Mouse (Mus musculus) midbrain, embryonic 15.5 days (tissue): ENCODE measurements around the gene Krtap9-3. TPM values are rescaled to one million over a fixed set of nuclear protein-coding genes. Genes with fewer than 3 reads are reported as not detected.
"Not testable (repeated sequence)": the region's sequence is repeated elsewhere in the genome, so short reads cannot be mapped to it uniquely, and the experiment has no call there.

Experiments
- ATAC-seq: fragments of 200-750 bp; cut with Nextera tagmentation; replicated peaks from 2 replicates; pipeline ENCODE4 v1.8.0; 2017; ENCODE audit warnings: moderate TSS enrichment
- H3K27ac ChIP-seq: fragments of 300-500 bp; sonication (generic); 2 replicates; pipeline ENCODE4 v1.5.1; 2015; ENCODE audit warnings: mild to moderate bottlenecking, inconsistent platforms
- H3K27me3 ChIP-seq: fragments of 300-500 bp; sonication (generic); replicated peaks from 2 replicates; pipeline ENCODE4 v1.6.1; 2015; ENCODE audit warnings: inconsistent platforms
- H3K36me3 ChIP-seq: fragments of 300-500 bp; sonication (generic); replicated peaks from 2 replicates; pipeline ENCODE4 v1.6.1; 2015; ENCODE audit warnings: inconsistent platforms
- H3K4me1 ChIP-seq: fragments of 300-500 bp; sonication (generic); 2 replicates; pipeline ENCODE4 v1.6.1; 2015; ENCODE audit warnings: inconsistent platforms
- H3K4me2 ChIP-seq: fragments of 300-500 bp; sonication (generic); 2 replicates; pipeline ENCODE4 v1.6.1; 2015; ENCODE audit warnings: inconsistent platforms, mild to moderate bottlenecking, moderate library complexity
- H3K4me3 ChIP-seq: fragments of 300-500 bp; sonication (generic); 2 replicates; pipeline ENCODE4 v1.5.1; 2015; ENCODE audit warnings: mild to moderate bottlenecking, inconsistent platforms
- H3K9ac ChIP-seq: fragments of 300-500 bp; sonication (generic); 2 replicates; pipeline ENCODE4 v1.6.1; 2015; ENCODE audit warnings: mild to moderate bottlenecking, inconsistent platforms
- H3K9me3 ChIP-seq: fragments of 300-500 bp; sonication (generic); 2 replicates; pipeline ENCODE4 v1.6.1; 2016; ENCODE audit warnings: inconsistent platforms
- WGBS: fragments of 180-500 bp; shearing (Covaris S2); methylation state at CpG from one replicate; pipeline ENCODE4 v1.1.7; 2015; ENCODE audit warnings: mixed read lengths; 5-methylcytosine and 5-hydroxymethylcytosine counted together
- polyA plus RNA-seq: library from polyadenylated mRNA; unstranded; fragments of >200 nt; fragmentation: Nextera tagmentation; extraction: Ambion mirVana; gene quantifications from 2 replicates; pipeline ENCODE4 v1.2.1, GENCODE M21; 2015

The Krtap9-3 gene
- polyA plus RNA-seq, 1 experiment from 2014 or later, result not detected

- H3K9me3 ChIP-seq, result no peaks in the 10 kb centered on the region
- no peak overlapping the region for H3K9ac ChIP-seq
- H3K27me3 ChIP-seq, result no peaks in the 10 kb centered on the region
- H3K36me3 ChIP-seq, result no peaks in the 10 kb centered on the region
- H3K4me2 ChIP-seq, result no peak overlapping the region
- WGBS, result 73% methylated on average over 1 of the region's 1 CpGs
- H3K4me1 ChIP-seq, result no peaks in the 10 kb centered on the region
- no peak for ATAC-seq
- H3K4me3 ChIP-seq, result no peak overlapping the region
- H3K27ac ChIP-seq, result no peak overlapping the region
Measured at GRCm38 (mm10) chr11:99609126-99609525, 11.2 kb upstream of the Krtap9-3 start.

DNA sequence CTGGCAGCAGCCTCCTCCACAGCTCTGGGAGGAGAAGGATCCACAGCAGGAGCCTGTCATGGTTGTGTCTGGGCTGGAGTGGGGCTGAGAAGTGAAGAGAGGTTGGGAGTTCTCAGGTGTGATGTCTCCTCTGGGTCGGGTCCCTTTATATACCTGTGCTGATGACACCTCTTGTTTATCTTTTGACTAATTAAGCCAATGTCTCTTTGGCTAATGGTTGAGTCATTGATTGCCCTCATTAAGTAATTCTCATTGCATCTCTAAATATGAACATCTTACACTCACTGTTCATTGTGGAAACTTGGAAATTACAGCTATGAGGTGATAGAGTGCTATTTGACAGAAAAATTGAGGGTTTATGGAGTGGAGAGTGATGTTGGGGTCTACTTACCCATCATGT is 5.3 kb upstream of the Krtap9-3 start, which contains the start of gene Gm11938:
Gene Gm11938, minus strand, starts transcription at position 101 of the 400 bp plus-strand sequence.
- H3K4me3 ChIP-seq, H3K4me1 ChIP-seq, H3K9ac ChIP-seq, H3K36me3 ChIP-seq, H3K9me3 ChIP-seq, H3K27me3 ChIP-seq, H3K4me2 ChIP-seq, ATAC-seq, H3K27ac ChIP-seq: not testable (repeated sequence)
- 78% methylated on average over 1 of the region's 1 CpGs for WGBS

DNA sequence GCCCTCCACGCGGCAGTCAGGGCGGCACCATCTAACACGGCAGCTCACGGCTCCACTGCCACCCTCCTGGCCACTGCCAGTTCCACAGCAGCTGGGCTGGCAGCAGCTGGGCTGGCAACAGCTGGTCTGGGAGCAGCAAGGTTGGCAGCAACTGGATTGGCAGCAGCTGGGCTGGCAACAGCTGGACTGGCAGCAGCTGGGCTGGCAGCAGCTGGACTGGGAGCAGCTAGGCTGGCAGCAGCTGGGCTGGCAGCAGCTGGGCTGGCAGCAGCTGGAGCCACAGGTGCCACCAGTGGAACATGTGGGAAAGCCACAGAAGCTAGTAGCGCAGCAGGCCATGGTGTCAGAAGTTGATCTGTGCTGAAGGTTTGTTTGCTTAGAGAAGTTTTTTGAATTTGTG is 6.9 kb downstream of the Krtap9-3 start, which contains the start of gene Krtap1-3:
Gene Krtap1-3, minus strand, starts transcription at position 359 of the 400 bp plus-strand sequence.
- Histone ChIP-seq H3K27ac (no peak within 1 kb of the TSS), H3K27me3 (no peaks in the 10 kb centered on the region), H3K4me1 (no peaks in the 10 kb centered on the region), H3K4me3 (no peak within 1 kb of the TSS), H3K9me3 (no peaks in the 10 kb centered on the region), H3K9ac (no peak within 1 kb of the TSS), H3K36me3 (no peaks in the 10 kb centered on the region), H3K4me2 (no peak within 1 kb of the TSS)
- WGBS, result 89% methylated on average over 6 of the region's 6 CpGs
- ATAC-seq, result no peak

- Histone ChIP-seq H3K4me3 (no peak overlapping the region), H3K27ac (no peak overlapping the region), H3K4me1 (no peaks in the 10 kb centered on the region), H3K9me3 (no peaks in the 10 kb centered on the region), H3K36me3 (no peaks in the 10 kb centered on the region), H3K27me3 (no peaks in the 10 kb centered on the region), H3K9ac (no peak overlapping the region), H3K4me2 (no peak overlapping the region)
- WGBS, result 87% methylated on average over 7 of the region's 7 CpGs
- ATAC-seq, result no peak
Measured at GRCm38 (mm10) chr11:99585096-99585495, 12.8 kb downstream of the Krtap9-3 start.

DNA sequence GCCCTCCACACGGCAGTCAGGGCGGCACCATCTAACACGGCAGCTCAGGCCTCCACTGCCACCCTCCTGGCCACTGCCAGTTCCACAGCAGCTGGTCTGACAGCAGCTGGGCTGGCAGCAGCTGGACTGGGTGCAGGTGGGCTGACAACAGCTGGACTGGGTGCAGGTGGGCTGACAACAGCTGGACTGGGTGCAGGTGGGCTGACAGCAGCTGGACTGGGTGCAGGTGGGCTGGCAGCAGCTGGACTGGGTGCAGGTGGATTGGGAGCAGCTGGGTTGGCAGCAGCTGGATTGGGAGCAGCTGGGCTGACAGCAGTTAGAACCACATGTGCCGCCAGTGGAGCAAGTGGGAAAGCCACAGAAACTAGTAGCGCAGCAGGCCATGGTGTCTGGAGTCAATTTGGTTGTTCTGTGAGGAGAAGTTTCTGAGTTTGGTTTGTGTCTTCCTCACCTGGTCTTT is 14.6 kb downstream of the Krtap9-3 start, which contains the start of gene Krtap1-4:
Gene Krtap1-4, minus strand, starts transcription at position 410 of the 460 bp plus-strand sequence.
- Histone ChIP-seq H3K9me3 (no peaks in the 10 kb centered on the region), H3K27ac (no peak within 1 kb of the TSS), H3K4me3 (no peak within 1 kb of the TSS), H3K9ac (no peak within 1 kb of the TSS), H3K4me2 (no peak within 1 kb of the TSS), H3K27me3 (no peaks in the 10 kb centered on the region), H3K4me1 (no peaks in the 10 kb centered on the region), H3K36me3 (no peaks in the 10 kb centered on the region)
- no peak for ATAC-seq
- WGBS, result 89% methylated on average over 5 of the region's 5 CpGs

DNA sequence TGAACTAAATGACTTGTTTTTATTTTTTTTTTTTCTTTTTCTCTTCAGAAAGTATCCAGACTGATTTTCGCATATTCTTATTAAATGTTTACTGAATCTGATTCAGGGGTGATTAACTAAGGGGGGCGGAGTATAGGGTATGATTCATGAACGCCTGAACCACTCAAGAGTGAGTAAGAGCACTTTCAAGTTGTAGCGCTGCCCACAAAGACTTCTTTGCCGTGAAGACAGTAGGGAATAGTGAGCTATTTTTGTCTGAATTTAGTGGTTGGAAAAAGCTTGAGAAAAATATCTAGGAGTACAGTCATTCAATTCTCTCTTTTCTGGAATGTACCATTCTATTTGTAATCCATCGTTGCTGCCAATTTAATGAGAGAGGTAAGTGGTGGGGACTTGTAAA is 16.3 kb downstream of the Krtap9-3 start:
- Histone ChIP-seq H3K27ac (no peak overlapping the region), H3K4me1 (no peaks in the 10 kb centered on the region), H3K27me3 (no peaks in the 10 kb centered on the region), H3K4me2 (no peak overlapping the region), H3K4me3 (no peak overlapping the region), H3K36me3 (no peaks in the 10 kb centered on the region), H3K9me3 (no peaks in the 10 kb centered on the region), H3K9ac (no peak overlapping the region)
- 85% methylated on average over 6 of the region's 6 CpGs for WGBS
- ATAC-seq, result no peak

GRCm38 (mm10) chr11:99581051-99581450 is 16.9 kb downstream of the Krtap9-3 start:
- ATAC-seq, result no peak
- Histone ChIP-seq H3K4me2 (no peak overlapping the region), H3K27ac (no peak overlapping the region), H3K27me3 (no peaks in the 10 kb centered on the region), H3K4me1 (no peaks in the 10 kb centered on the region), H3K36me3 (no peaks in the 10 kb centered on the region), H3K9me3 (no peaks in the 10 kb centered on the region), H3K9ac (no peak overlapping the region), H3K4me3 (no peak overlapping the region)
- 95% methylated on average over 5 of the region's 5 CpGs for WGBS

DNA sequence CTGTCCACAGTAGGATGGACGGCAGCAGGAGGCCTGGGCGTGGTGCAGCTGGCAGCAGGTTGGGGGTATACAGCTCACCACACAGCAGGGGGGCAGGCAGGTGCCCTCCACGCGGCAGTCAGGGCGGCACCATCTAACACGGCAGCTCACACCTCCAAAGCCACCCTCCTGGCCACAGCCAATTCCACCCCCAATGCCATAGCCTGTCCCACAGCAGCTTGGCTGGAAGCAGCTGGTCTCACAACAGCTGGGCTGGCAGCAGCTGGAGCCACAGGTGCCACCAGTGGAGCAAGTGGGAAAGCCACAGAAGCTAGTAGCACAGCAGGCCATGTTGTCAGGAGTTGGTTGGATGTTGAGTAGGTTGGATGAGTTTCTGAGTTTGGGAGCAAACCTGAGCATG is 17.3 kb downstream of the Krtap9-3 start, which contains the start of gene Krtap1-5:
Gene Krtap1-5, minus strand, starts transcription at position 381 of the 400 bp plus-strand sequence.
- no peaks in the 10 kb centered on the region for H3K27me3 ChIP-seq
- WGBS, result 90% methylated on average over 6 of the region's 6 CpGs
- ATAC-seq, result no peak

GRCm38 (mm10) chr11:99574106-99574505 is 23.8 kb downstream of the Krtap9-3 start:
- Histone ChIP-seq H3K4me3 (no peak overlapping the region; the same call in 1 of the 2 replicates), H3K9ac (peak overlapping the region; percentile 34; the same call in 1 of the 2 replicates), H3K27ac (no peak overlapping the region), H3K4me1 (no peaks in the 10 kb centered on the region), H3K9me3 (no peaks in the 10 kb centered on the region), H3K36me3 (no peaks in the 10 kb centered on the region), H3K4me2 (peak overlapping the region; percentile 40), H3K27me3 (no peaks in the 10 kb centered on the region)
- peak; percentile 69; the same call in 1 of the 2 replicates for ATAC-seq
- WGBS, result 7% methylated on average over 7 of the region's 7 CpGs

More for the DNA sequence above, 17.3 kb downstream of the Krtap9-3 start, which contains the start of gene Krtap1-5:
- Histone ChIP-seq H3K9ac (no peak within 1 kb of the TSS), H3K4me3 (no peak within 1 kb of the TSS), H3K4me1 (no peaks in the 10 kb centered on the region), H3K36me3 (no peaks in the 10 kb centered on the region), H3K4me2 (no peak within 1 kb of the TSS), H3K9me3 (no peaks in the 10 kb centered on the region), H3K27ac (no peak within 1 kb of the TSS)

- Histone ChIP-seq H3K4me3 (no peak overlapping the region), H3K9ac (no peak overlapping the region), H3K4me2 (no peak overlapping the region), H3K4me1 (no peaks in the 10 kb centered on the region), H3K9me3 (no peaks in the 10 kb centered on the region), H3K36me3 (no peaks in the 10 kb centered on the region), H3K27me3 (no peaks in the 10 kb centered on the region), H3K27ac (no peak overlapping the region)
- 16% methylated on average over 4 of the region's 4 CpGs for WGBS
- no peak for ATAC-seq
Measured at GRCm38 (mm10) chr11:99573164-99573563, 24.7 kb downstream of the Krtap9-3 start.

DNA sequence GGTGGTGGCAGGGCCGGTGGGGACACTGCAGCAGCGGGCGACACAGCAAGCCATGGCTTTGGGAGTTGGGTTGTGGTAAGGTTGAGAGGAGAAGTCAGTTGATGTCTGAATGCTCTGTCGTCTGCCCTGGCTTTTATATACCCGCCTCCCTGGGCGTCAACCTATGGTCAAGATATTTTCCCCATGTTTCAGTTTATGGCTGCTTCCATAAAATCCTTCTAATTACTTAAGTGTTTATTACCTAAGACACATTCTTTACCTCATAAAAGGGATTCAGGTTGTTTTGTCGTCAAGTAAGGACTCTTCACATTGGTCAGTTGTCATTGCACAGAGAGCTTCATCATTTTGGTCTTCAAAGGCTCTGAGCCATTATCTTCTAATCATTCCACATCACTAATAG is 31.4 kb downstream of the Krtap9-3 start, which contains the start of gene Krtap3-1:
Gene Krtap3-1, minus strand, starts transcription at position 101 of the 400 bp plus-strand sequence.
- ATAC-seq, result no peak
- Histone ChIP-seq H3K36me3 (no peaks in the 10 kb centered on the region), H3K4me2 (no peak within 1 kb of the TSS), H3K9me3 (no peaks in the 10 kb centered on the region), H3K9ac (no peak within 1 kb of the TSS), H3K4me1 (no peaks in the 10 kb centered on the region), H3K27me3 (no peaks in the 10 kb centered on the region), H3K4me3 (no peak within 1 kb of the TSS), H3K27ac (no peak within 1 kb of the TSS)
- 94% methylated on average over 7 of the region's 7 CpGs for WGBS

DNA sequence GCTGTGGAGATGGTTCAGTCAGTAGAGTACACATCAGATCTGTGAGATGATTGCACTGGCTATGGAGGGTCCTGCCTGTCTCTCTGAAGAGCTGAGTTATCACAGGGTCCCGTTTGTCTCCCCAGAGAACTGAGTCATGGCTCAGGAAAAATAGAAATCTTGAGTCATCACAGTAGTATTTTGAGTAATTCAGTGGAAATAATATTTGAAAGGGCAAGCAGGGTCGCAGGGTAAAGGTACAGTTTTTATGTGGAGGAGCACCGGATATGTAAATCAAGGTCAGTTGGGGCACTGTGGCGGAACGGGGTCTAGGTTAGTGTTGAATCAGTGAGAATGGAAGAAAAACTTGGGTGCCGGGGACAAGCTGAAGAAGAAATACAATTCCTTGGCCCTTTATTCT is 35.3 kb downstream of the Krtap9-3 start:
- no peak for ATAC-seq
- Histone ChIP-seq H3K4me1 (no peaks in the 10 kb centered on the region), H3K27ac (no peak overlapping the region), H3K9me3 (no peaks in the 10 kb centered on the region), H3K36me3 (no peaks in the 10 kb centered on the region), H3K9ac (no peak overlapping the region), H3K4me3 (no peak overlapping the region), H3K27me3 (no peaks in the 10 kb centered on the region), H3K4me2 (no peak overlapping the region)
- 83% methylated on average over 6 of the region's 6 CpGs for WGBS

GRCm38 (mm10) chr11:99559366-99559765 is 38.5 kb downstream of the Krtap9-3 start, which contains the start of gene Gm11939:
Gene Gm11939, minus strand, starts transcription at chr11:99559466.
- no peaks in the 10 kb centered on the region for H3K4me1 ChIP-seq
- H3K4me2 ChIP-seq, result no peak within 1 kb of the TSS
- ATAC-seq, result no peak
- no peaks in the 10 kb centered on the region for H3K27me3 ChIP-seq
- WGBS, result 93% methylated on average over 9 of the region's 9 CpGs
- no peak within 1 kb of the TSS for H3K9ac ChIP-seq
- no peak within 1 kb of the TSS for H3K27ac ChIP-seq
- H3K36me3 ChIP-seq, result no peaks in the 10 kb centered on the region
- no peaks in the 10 kb centered on the region for H3K9me3 ChIP-seq
- no peak within 1 kb of the TSS for H3K4me3 ChIP-seq
